Mouse (Mus musculus) hindbrain, embryonic 14.5 days (tissue): ENCODE results near the gene Map2k3. TPM values are rescaled to one million over a fixed set of nuclear protein-coding genes. Genes with fewer than 3 reads are reported as not detected.

Experiments
- ATAC-seq: fragments of 200-750 bp; cut with Nextera tagmentation; 2 replicates; pipeline ENCODE4 v1.8.0; 2017; ENCODE audit warnings: moderate number of reproducible peaks, mild to moderate bottlenecking, moderate TSS enrichment, moderate library complexity; ENCODE audit not compliant: low FRiP score
- DNase-seq: peaks from one replicate; pipeline ENCODE4 v3.0.0-alpha.2; 2015; ENCODE audit warnings: low spot score
- H3K27ac ChIP-seq: fragments of 300-500 bp; sonication (generic); 2 replicates; pipeline ENCODE4 v1.5.1; 2014; ENCODE audit warnings: mild to moderate bottlenecking, moderate library complexity
- H3K27me3 ChIP-seq: fragments of 300-500 bp; sonication (generic); 2 replicates; pipeline ENCODE4 v1.6.1; 2014; ENCODE audit warnings: mild to moderate bottlenecking, low read length, mixed read lengths; ENCODE audit not compliant: control insufficient read depth, insufficient read depth
- H3K36me3 ChIP-seq: fragments of 300-500 bp; sonication (generic); replicated peaks from 2 replicates; pipeline ENCODE4 v1.6.1; 2014; ENCODE audit not compliant: control insufficient read depth, insufficient read depth
- H3K4me1 ChIP-seq: fragments of 300-500 bp; sonication (generic); replicated peaks from 2 replicates; pipeline ENCODE4 v1.6.1; 2014; ENCODE audit warnings: antibody characterized with exemption, low read length, mixed read lengths; ENCODE audit not compliant: control insufficient read depth, insufficient read depth
- H3K4me2 ChIP-seq: fragments of 300-500 bp; sonication (generic); replicated peaks from 2 replicates; pipeline ENCODE4 v1.6.1; 2014; ENCODE audit warnings: mild to moderate bottlenecking, moderate library complexity
- H3K4me3 ChIP-seq: fragments of 300-500 bp; sonication (generic); replicated peaks from 2 replicates; pipeline ENCODE4 v1.5.1; 2014; ENCODE audit warnings: mild to moderate bottlenecking, low read length
- H3K9ac ChIP-seq: fragments of 300-500 bp; sonication (generic); 2 replicates; pipeline ENCODE4 v1.6.1; 2014
- H3K9me3 ChIP-seq: fragments of 300-500 bp; sonication (generic); 2 replicates; pipeline ENCODE4 v1.6.1; 2016; ENCODE audit warnings: low read length; ENCODE audit not compliant: control insufficient read depth
- WGBS: fragments of 180-500 bp; shearing (Covaris S2); extraction: QIAGEN DNeasy Blood & Tissue Kit; methylation state at CpG from one replicate; pipeline ENCODE4 v1.1.7; 2014; 5-methylcytosine and 5-hydroxymethylcytosine counted together
- polyA plus RNA-seq: library from polyadenylated mRNA; unstranded; fragments of >200 nt; fragmentation: Nextera tagmentation; extraction: Ambion mirVana; gene quantifications from 2 replicates; pipeline ENCODE4 v1.2.1, GENCODE M21; 2014

Map2k3 gene
- polyA plus RNA-seq, 1 experiment from 2014 or later: 23.5 TPM

DNA sequence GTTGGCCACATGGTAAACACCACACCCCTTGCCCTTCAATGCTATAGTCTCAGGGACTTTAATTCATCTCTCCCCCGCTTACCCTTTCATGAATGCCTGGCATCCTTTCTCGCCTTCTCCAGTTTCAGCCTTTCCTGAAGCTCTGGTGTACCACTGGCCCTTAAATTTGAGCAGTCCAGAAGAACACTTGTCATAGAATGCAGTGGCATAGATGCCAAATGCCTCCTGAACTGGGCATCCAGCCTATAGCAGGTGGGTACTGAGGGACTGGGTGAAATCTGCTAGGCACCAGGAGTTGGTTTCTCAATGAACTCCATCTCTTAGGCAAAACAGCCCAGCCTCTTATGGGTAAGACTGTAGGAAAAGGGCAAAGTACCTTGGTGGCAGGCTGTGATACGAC is 58.6 kb downstream of the Map2k3 start:
- Histone ChIP-seq H3K27me3 (no peaks in the 10 kb centered on the region), H3K36me3 (no peaks in the 10 kb centered on the region), H3K9ac (no peak overlapping the region), H3K27ac (no peak overlapping the region), H3K4me1 (no peaks in the 10 kb centered on the region), H3K4me2 (no peak overlapping the region), H3K4me3 (no peak overlapping the region), H3K9me3 (0 out of 2 replicates have a peak, but pooled peaks cover 4% of the 10 kb centered on the region)
- ATAC-seq (no peak), DNase-seq (no peak)
- WGBS: 82% methylated on average over 3 of the region's 3 CpGs

Other genes starting within 250 kb of the Map2k3 start
- gene Llgl1, start 232.3 kb upstream of the Map2k3 start, polyA plus RNA-seq: 43.8 and 46.1 TPM in 2 replicates
- 62.7 and 64.3 TPM in 2 replicates for gene Flii, start 204.8 kb upstream of the Map2k3 start, polyA plus RNA-seq
- gene Mief2, start 203.6 kb upstream of the Map2k3 start, polyA plus RNA-seq: 25.6 and 28.0 TPM in 2 replicates
- 7.2 and 8.0 TPM in 2 replicates for gene Top3a, start 154.7 kb upstream of the Map2k3 start, polyA plus RNA-seq
- gene Smcr8, start 154.5 kb upstream of the Map2k3 start, polyA plus RNA-seq: 8.3 and 8.9 TPM in 2 replicates
- 6.4 and 8.7 TPM in 2 replicates for gene Shmt1, start 120.3 kb upstream of the Map2k3 start, polyA plus RNA-seq
- 34.3 and 34.6 TPM in 2 replicates for gene Dhrs7b, start 101.4 kb upstream of the Map2k3 start, polyA plus RNA-seq
- gene Tmem11, start 52.8 kb upstream of the Map2k3 start, polyA plus RNA-seq: 52.4 and 57.7 TPM in 2 replicates
- 26.2 and 32.5 TPM in 2 replicates for gene Natd1, start 17.3 kb upstream of the Map2k3 start, polyA plus RNA-seq
- 3.3 and 4.3 TPM in 2 replicates for gene Kcnj12, start 90.5 kb downstream of the Map2k3 start, polyA plus RNA-seq
- gene Tnfrsf13b, start 194.7 kb downstream of the Map2k3 start, polyA plus RNA-seq: 0.96 and 1.1 TPM in 2 replicates
- 473 and 509 TPM in 2 replicates for gene Usp22, start 243.0 kb downstream of the Map2k3 start, polyA plus RNA-seq